Mouse (Mus musculus) heart, adult 2 months (tissue): ENCODE results near the gene Nos1ap. TPM values are rescaled to one million over a fixed set of nuclear protein-coding genes. Genes with fewer than 3 reads are reported as not detected.

Source experiments
- DNase-seq, 2 experiments: peaks; one replicate each; pipeline ENCODE4 v3.0.0; 2021
- H3K27ac ChIP-seq: fragments of 200-600 bp; 2 replicates; pipeline ENCODE4 v1.8.1; 2022
- H3K27me3 ChIP-seq: fragments of 200-500 bp; 2 replicates; pipeline ENCODE4 v1.6.1; 2012; ENCODE audit warnings: mild to moderate bottlenecking, low read length, inconsistent platforms, mixed read lengths; ENCODE audit not compliant: control insufficient read depth, insufficient read depth
- H3K36me3 ChIP-seq: fragments of 200-500 bp; 2 replicates; pipeline ENCODE4 v1.6.1; 2012; ENCODE audit warnings: low read length, inconsistent platforms; ENCODE audit not compliant: control insufficient read depth, insufficient read depth
- H3K4me1 ChIP-seq: fragments of 200-500 bp; 2 replicates; pipeline ENCODE4 v1.6.1; 2011; ENCODE audit warnings: low read length; ENCODE audit not compliant: control insufficient read depth, insufficient read depth
- H3K4me3 ChIP-seq: fragments of 200-600 bp; 2 replicates; pipeline ENCODE4 v1.8.1; 2022
- H3K79me2 ChIP-seq: fragments of 200-500 bp; replicated peaks from 2 replicates; pipeline ENCODE4 v1.6.1; 2012; ENCODE audit warnings: mild to moderate bottlenecking, inconsistent platforms, low read length, moderate library complexity, mixed read lengths; ENCODE audit not compliant: control insufficient read depth, insufficient read depth
- H3K9ac ChIP-seq: fragments of 200-500 bp; 2 replicates; pipeline ENCODE4 v1.6.1; 2012; ENCODE audit warnings: low read depth, mild to moderate bottlenecking, control low read depth, inconsistent platforms, low read length, mixed read lengths
- CTCF ChIP-seq: fragments of 200-600 bp; IDR thresholded peaks from 2 replicates; pipeline ENCODE4 v1.8.1; 2022; ENCODE audit warnings: antibody characterized with exemption, mild to moderate bottlenecking, moderate library complexity
- EP300 ChIP-seq: fragments of 200-500 bp; IDR thresholded peaks from 2 replicates; pipeline ENCODE4 v1.6.1; 2011; ENCODE audit warnings: low read depth, low read length, control low read depth; ENCODE audit not compliant: insufficient read depth
- POLR2A ChIP-seq: fragments of 200-500 bp; IDR thresholded peaks from 2 replicates; pipeline ENCODE4 v1.6.1; 2011; ENCODE audit warnings: mild to moderate bottlenecking, low read depth, low read length, control low read depth; ENCODE audit not compliant: insufficient read depth
- WGBS: fragments of 180-500 bp; shearing (Covaris S2); methylation state at CpG from one replicate; pipeline ENCODE4 v1.1.7; 2018; 5-methylcytosine and 5-hydroxymethylcytosine counted together
- intact Hi-C: fragments of 180-260 bp; cut with DNase I; formaldehyde crosslinking; loops from one replicate; pipeline ENCODE4 v1.15.1; 2025
- polyA plus RNA-seq: library from polyadenylated mRNA; depleted of rRNA; stranded (reverse); fragments of >200 nt; gene quantifications from 2 replicates; pipeline ENCODE4 v1.2.3, GENCODE M21; 2012
- total RNA-seq, 2 experiments: library from RNA; stranded (reverse); gene quantifications; 2 replicates each; pipeline ENCODE4 v1.2.3; 2021

Nos1ap gene
- total and polyA plus RNA-seq, 3 experiments, result 11.5 to 24.0 (median 22.0) TPM

DNA sequence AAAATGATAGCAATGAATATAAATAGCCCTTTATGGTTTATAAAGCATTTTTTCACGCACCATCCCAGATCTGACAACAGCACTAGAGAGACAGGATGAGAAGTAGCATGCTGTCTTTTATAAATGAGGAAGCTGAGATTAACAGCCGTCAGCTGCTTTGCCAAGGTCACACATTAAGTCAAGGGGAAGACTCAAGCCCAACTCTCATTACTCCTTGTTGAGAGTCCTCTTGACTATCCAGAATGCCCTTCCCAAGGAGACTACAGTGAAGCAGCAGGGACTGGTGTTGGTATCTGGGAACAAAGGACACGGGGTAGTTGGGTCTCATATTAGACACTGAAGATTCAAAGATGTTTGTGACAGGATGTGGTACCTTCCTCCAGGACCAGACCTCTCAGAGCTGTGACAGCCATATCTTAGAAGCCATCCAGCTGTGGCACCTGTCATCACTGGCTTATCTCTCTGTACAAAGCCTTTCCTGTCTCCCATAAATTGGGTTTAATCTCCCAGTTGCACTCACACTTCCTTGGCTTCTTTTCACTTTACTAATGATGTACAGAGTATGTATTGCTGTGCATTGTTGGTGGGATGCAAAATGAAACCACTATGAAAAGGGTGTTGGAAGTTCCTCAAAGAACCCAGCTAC, 78.9 kb downstream of the Nos1ap start:
- H3K36me3 ChIP-seq, result no peaks in the 10 kb centered on the region
- H3K79me2 ChIP-seq, result no peaks in the 10 kb centered on the region
- no peak for DNase-seq
- intact Hi-C loops, result loop anchor here (10.0 kb wide), 1 partner anchor 186 kb away; no protein-coding TSS in a partner anchor
- TF ChIP-seq POLR2A (no peak), CTCF (no peak), EP300 (no peak)
- no peak overlapping the region for H3K9ac ChIP-seq
- H3K27me3 ChIP-seq, result no peaks in the 10 kb centered on the region
- 26% methylated on average over 3 of the region's 3 CpGs for WGBS
- no peak overlapping the region for H3K27ac ChIP-seq
- no peaks in the 10 kb centered on the region for H3K4me1 ChIP-seq
- H3K4me3 ChIP-seq, result no peak overlapping the region

DNA sequence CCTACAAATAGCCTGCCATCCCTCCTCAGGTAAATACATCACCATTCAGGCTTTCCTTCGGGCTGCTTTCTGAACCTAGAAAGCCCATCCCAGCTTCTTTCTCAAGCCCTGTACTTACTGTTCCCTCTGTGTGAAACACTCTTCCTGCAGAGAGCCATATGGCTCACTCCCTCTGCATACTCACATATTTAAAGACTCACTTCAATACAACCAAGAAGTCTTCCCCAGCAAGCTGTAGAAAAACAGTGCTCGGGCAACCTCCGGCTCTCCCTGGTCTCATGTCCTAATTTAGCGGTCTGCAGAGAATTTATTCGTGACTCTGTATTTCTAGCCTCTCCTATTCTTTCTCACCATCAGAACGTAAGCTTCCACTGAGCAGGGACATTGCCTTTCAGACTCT, 83.4 kb downstream of the Nos1ap start:
- intact Hi-C loops, result no loop called here
- WGBS, result 81% methylated on average over 6 of the region's 6 CpGs

DNA sequence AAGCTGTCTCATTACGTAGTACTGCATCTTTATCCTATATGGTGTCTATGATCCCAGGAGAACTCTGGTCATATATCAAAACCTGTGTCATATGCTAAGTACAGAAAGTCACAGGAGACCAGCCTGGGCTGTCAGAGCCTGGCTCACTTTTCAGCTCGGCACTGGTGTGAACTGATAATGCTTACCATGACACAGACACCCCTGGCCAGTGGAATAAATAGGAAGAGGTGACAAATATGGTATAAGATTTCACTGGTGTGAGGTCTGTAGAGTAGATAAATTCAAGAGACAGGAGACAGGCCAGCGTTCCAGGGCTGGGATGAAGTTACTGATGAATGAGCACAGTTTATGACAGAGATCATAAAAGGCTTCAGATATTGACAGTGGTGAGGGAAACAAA, 84.6 kb downstream of the Nos1ap start:
- Histone ChIP-seq H3K9ac (no peak overlapping the region), H3K79me2 (no peaks in the 10 kb centered on the region), H3K36me3 (no peaks in the 10 kb centered on the region), H3K27me3 (no peaks in the 10 kb centered on the region), H3K27ac (no peak overlapping the region), H3K4me3 (no peak overlapping the region), H3K4me1 (no peaks in the 10 kb centered on the region; the same call in 1 of the 2 replicates)
- TF ChIP-seq CTCF, result no peak
- intact Hi-C loops, result no loop called here
- DNase-seq, result no peak
- 54% methylated on average over 3 of the region's 3 CpGs for WGBS

More for the DNA sequence above, 83.4 kb downstream of the Nos1ap start:
- no peaks in the 10 kb centered on the region; the same call in 1 of the 2 replicates for H3K4me1 ChIP-seq
- no peak for TF ChIP-seq POLR2A
- TF ChIP-seq EP300, result no peak
- TF ChIP-seq CTCF, result no peak
- H3K79me2 ChIP-seq, result no peaks in the 10 kb centered on the region
- H3K9ac ChIP-seq, result no peak overlapping the region
- H3K36me3 ChIP-seq, result no peaks in the 10 kb centered on the region
- no peak overlapping the region for H3K4me3 ChIP-seq
- no peaks in the 10 kb centered on the region for H3K27me3 ChIP-seq
- DNase-seq, result no peak
- H3K27ac ChIP-seq, result no peak overlapping the region

GRCm38 (mm10) chr1:170504378-170504777, 85.3 kb downstream of the Nos1ap start:
- 57% methylated on average over 4 of the region's 4 CpGs for WGBS
- no peaks in the 10 kb centered on the region for H3K27me3 ChIP-seq
- no peak overlapping the region for H3K27ac ChIP-seq
- no peak overlapping the region for H3K4me3 ChIP-seq
- no peaks in the 10 kb centered on the region for H3K36me3 ChIP-seq
- DNase-seq, result no peak
- H3K9ac ChIP-seq, result no peak overlapping the region
- intact Hi-C loops, result no loop called here
- TF ChIP-seq CTCF, result no peak
- no peak for TF ChIP-seq POLR2A
- no peak for TF ChIP-seq EP300
- H3K79me2 ChIP-seq, result no peaks in the 10 kb centered on the region
- no peaks in the 10 kb centered on the region; the same call in 1 of the 2 replicates for H3K4me1 ChIP-seq

GRCm38 (mm10) chr1:170503277-170503739, 86.4 kb downstream of the Nos1ap start:
- no peaks in the 10 kb centered on the region for H3K27me3 ChIP-seq
- TF ChIP-seq EP300 (no peak), POLR2A (no peak), CTCF (no peak)
- 71% methylated on average over 4 of the region's 4 CpGs for WGBS
- H3K9ac ChIP-seq, result no peak overlapping the region
- H3K27ac ChIP-seq, result no peak overlapping the region
- no peaks in the 10 kb centered on the region; the same call in 1 of the 2 replicates for H3K79me2 ChIP-seq
- no peak overlapping the region for H3K4me3 ChIP-seq
- H3K4me1 ChIP-seq, result peaks cover 1% of the 10 kb centered on the region; the same call in 1 of the 2 replicates
- intact Hi-C loops, result no loop called here
- no peaks in the 10 kb centered on the region for H3K36me3 ChIP-seq
- no peak for DNase-seq

- H3K9ac ChIP-seq, result no peak overlapping the region
- no peak overlapping the region for H3K27ac ChIP-seq
- TF ChIP-seq CTCF, result no peak
- 38% methylated on average over 11 of the region's 11 CpGs for WGBS
- no peak for DNase-seq
- H3K36me3 ChIP-seq, result no peaks in the 10 kb centered on the region
- H3K27me3 ChIP-seq, result no peaks in the 10 kb centered on the region
- intact Hi-C loops, result no loop called here
- no peak overlapping the region for H3K4me3 ChIP-seq
- H3K79me2 ChIP-seq, result no peaks in the 10 kb centered on the region; the same call in 1 of the 2 replicates
- H3K4me1 ChIP-seq, result peaks cover 1% of the 10 kb centered on the region; the same call in 1 of the 2 replicates
Observed at GRCm38 (mm10) chr1:170502491-170503276, 87.0 kb downstream of the Nos1ap start.
